Mouse (Mus musculus): ENCODE measurements around the gene Cntnap1. TPM values are rescaled to one million over a fixed set of nuclear protein-coding genes. Genes with fewer than 3 reads are reported as not detected.

Cntnap1 gene
- polyA plus RNA-seq, 3 experiments from 2014 or later: 0.09 to 0.15 TPM; not detected in 1

- no peak for ATAC-seq
Observed at GRCm38 (mm10) chr11:101221306-101221986, 51.1 kb downstream of the Cntnap1 start.

GRCm38 (mm10) chr11:101224337-101224736, 54.0 kb downstream of the Cntnap1 start:
- no peak for ATAC-seq

GRCm38 (mm10) chr11:101225331-101226064, 55.2 kb downstream of the Cntnap1 start:
- ATAC-seq: no peak

GRCm38 (mm10) chr11:101226065-101226701, 55.9 kb downstream of the Cntnap1 start, which contains the start of gene Ezh1:
Ezh1 (minus strand) TSS chr11:101226463.
- peak; percentile 92 for ATAC-seq

GRCm38 (mm10) chr11:101229361-101229900, 59.1 kb downstream of the Cntnap1 start:
- no peak for ATAC-seq

GRCm38 (mm10) chr11:101230061-101230511, 59.8 kb downstream of the Cntnap1 start:
- ATAC-seq: no peak

GRCm38 (mm10) chr11:101230526-101230925, 60.2 kb downstream of the Cntnap1 start:
- no peak for ATAC-seq

- no peak for ATAC-seq
Observed at GRCm38 (mm10) chr11:101230991-101231871, 60.9 kb downstream of the Cntnap1 start.

GRCm38 (mm10) chr11:101232010-101232839, 61.9 kb downstream of the Cntnap1 start:
- ATAC-seq: no peak

- ATAC-seq: no peak
Observed at GRCm38 (mm10) chr11:101233240-101233639, 62.9 kb downstream of the Cntnap1 start.

GRCm38 (mm10) chr11:101234124-101234523, 63.8 kb downstream of the Cntnap1 start:
- no peak for ATAC-seq

GRCm38 (mm10) chr11:101235429-101235828, 65.1 kb downstream of the Cntnap1 start:
- ATAC-seq: no peak

GRCm38 (mm10) chr11:101236782-101237181, 66.5 kb downstream of the Cntnap1 start:
- no peak for ATAC-seq

- ATAC-seq: no peak
Observed at GRCm38 (mm10) chr11:101238071-101238647, 67.8 kb downstream of the Cntnap1 start.

Other genes starting within 250 kb of the Cntnap1 start
- gene Stat3, start 231.0 kb upstream of the Cntnap1 start, polyA plus RNA-seq (2017; shearing (Covaris generic)): 100 to 1,000 TPM in 1 of 3 experiments, 10 to 100 TPM in 2; 79.3 to 111 (median 99.2) TPM
- under 1 TPM in 2 of 3 experiments, not detected in 1; 0.09 to 0.26 TPM for gene Cavin1, start 199.6 kb upstream of the Cntnap1 start, polyA plus RNA-seq (2017; shearing (Covaris generic))
- 1 to 10 TPM; 1.3 to 7.7 (median 6.8) TPM for gene Atp6v0a1, start 161.1 kb upstream of the Cntnap1 start, polyA plus RNA-seq (2017; shearing (Covaris generic))
- gene Naglu, start 100.5 kb upstream of the Cntnap1 start, polyA plus RNA-seq (2017; shearing (Covaris generic)): 1 to 10 TPM; 4.4 to 7.3 (median 5.7) TPM
- under 1 TPM in 1 of 3 experiments, not detected in 2; 0.26 TPM for gene Hsd17b1, start 92.1 kb upstream of the Cntnap1 start, polyA plus RNA-seq (2017; shearing (Covaris generic))
- 10 to 100 TPM; 16.5 to 21.0 (median 18.2) TPM for gene Coasy, start 88.0 kb upstream of the Cntnap1 start, polyA plus RNA-seq (2017; shearing (Covaris generic))
- gene Mlx, start 83.2 kb upstream of the Cntnap1 start, polyA plus RNA-seq (2017; shearing (Covaris generic)): 10 to 100 TPM; 61.9 to 74.3 (median 66.5) TPM
- 10 to 100 TPM in 1 of 3 experiments, 1 to 10 TPM in 2; 7.7 to 19.7 (median 10.0) TPM for gene Psmc3ip, start 75.1 kb upstream of the Cntnap1 start, polyA plus RNA-seq (2017; shearing (Covaris generic))
- 10 to 100 TPM; 15.1 to 26.8 (median 21.4) TPM for gene Retreg3, start 50.6 kb upstream of the Cntnap1 start, polyA plus RNA-seq (2017; shearing (Covaris generic))
- gene Tubg1, start 50.6 kb upstream of the Cntnap1 start, polyA plus RNA-seq (2017; shearing (Covaris generic)): 10 to 100 TPM; 24.7 to 32.4 (median 24.7) TPM
- gene Tubg2, start 14.6 kb upstream of the Cntnap1 start, polyA plus RNA-seq (2017; shearing (Covaris generic)): 1 to 10 TPM; 1.2 to 1.8 (median 1.5) TPM
- not detected for gene Plekhh3, start 828 bp downstream of the Cntnap1 start, polyA plus RNA-seq (2017; shearing (Covaris generic))
- gene Ccr10, start 4.9 kb downstream of the Cntnap1 start, polyA plus RNA-seq (2017; shearing (Covaris generic)): under 1 TPM in 2 of 3 experiments, not detected in 1; 0.33 to 0.55 TPM
- gene Ezh1, start 55.9 kb downstream of the Cntnap1 start, polyA plus RNA-seq (2017; shearing (Covaris generic)): 10 to 100 TPM; 38.0 to 70.6 (median 62.7) TPM
- not detected for gene Ramp2, start 75.5 kb downstream of the Cntnap1 start, polyA plus RNA-seq (2017; shearing (Covaris generic))
- gene Vps25, start 83.2 kb downstream of the Cntnap1 start, polyA plus RNA-seq (2017; shearing (Covaris generic)): 100 to 1,000 TPM; 134 to 144 (median 138) TPM
- gene Wnk4, start 90.0 kb downstream of the Cntnap1 start, polyA plus RNA-seq (2017; shearing (Covaris generic)): 1 to 10 TPM in 1 of 3 experiments, under 1 TPM in 1, not detected in 1; 0.75 to 2.9 TPM
- gene Cntd1, start 108.5 kb downstream of the Cntnap1 start, polyA plus RNA-seq (2017; shearing (Covaris generic)): 1 to 10 TPM in 1 of 3 experiments, under 1 TPM in 2; 0.63 to 1.2 (median 0.71) TPM
- gene Coa3, start 108.6 kb downstream of the Cntnap1 start, polyA plus RNA-seq (2017; shearing (Covaris generic)): 100 to 1,000 TPM; 129 to 132 (median 131) TPM
- 10 to 100 TPM; 62.1 to 87.3 (median 74.1) TPM for gene Becn1, start 131.8 kb downstream of the Cntnap1 start, polyA plus RNA-seq (2017; shearing (Covaris generic))
- 10 to 100 TPM; 25.8 to 37.6 (median 36.8) TPM for gene Psme3, start 145.7 kb downstream of the Cntnap1 start, polyA plus RNA-seq (2017; shearing (Covaris generic))
- 10 to 100 TPM in 1 of 3 experiments, 1 to 10 TPM in 2; 2.5 to 12.3 (median 4.9) TPM for gene Aoc2, start 154.5 kb downstream of the Cntnap1 start, polyA plus RNA-seq (2017; shearing (Covaris generic))
- not detected for gene Aoc3, start 160.1 kb downstream of the Cntnap1 start, polyA plus RNA-seq (2017; shearing (Covaris generic))
- gene G6pc, start 197.0 kb downstream of the Cntnap1 start, polyA plus RNA-seq (2017; shearing (Covaris generic)): not detected
- gene Aarsd1, start 247.1 kb downstream of the Cntnap1 start, polyA plus RNA-seq (2017; shearing (Covaris generic)): 10 to 100 TPM; 34.2 to 43.2 (median 40.5) TPM

All from inflammation-experienced regulatory T-cells, adult 6 months (primary cell).